In genomic region chr9:46544326-46544725, GRCm38 (mm10) we compare ENCODE assay signal across 17 mouse cellular contexts.
DNase-seq lines count a peak whose midpoint lies in the region; ATAC-seq and TF ChIP-seq lines count a peak whose summit lies in the region.
"Had no signal": no experiment of that assay in that cellular context is flagged by ENCODE, and none has a peak within 500 bp of the region (broad histone marks: within the 10 kb centered on the region; RNA-seq: fewer than 3 reads in every experiment).

No protein-coding gene starts in this region.

- no peak overlapping the region for H3K4me2 ChIP-seq in hindbrain, embryonic 12.5 days (replicated peaks)
- H3K4me2 ChIP-seq: embryonic facial prominence, embryonic 13.5 days; forebrain, embryonic 13.5 days; heart, embryonic 11.5 days; heart, embryonic 15.5 days; hindbrain, embryonic 14.5 days; intestine, embryonic 15.5 days had no signal

- H3K9ac ChIP-seq in hindbrain, embryonic 12.5 days, result no peak overlapping the region
- H3K9ac ChIP-seq: embryonic facial prominence, embryonic 13.5 days; forebrain, embryonic 13.5 days; heart, embryonic 15.5 days; hindbrain, embryonic 14.5 days; intestine, embryonic 15.5 days had no signal

- no peak overlapping the region for H3K4me3 ChIP-seq in cerebellum, adult 2 months (replicated peaks; ENCODE audit: insufficient read depth, low read depth, low read length)
- H3K4me3 ChIP-seq in hindbrain, embryonic 12.5 days, result no peak overlapping the region
- H3K4me3 ChIP-seq: embryonic facial prominence, embryonic 13.5 days; forebrain, embryonic 13.5 days; heart, adult 2 months; heart, embryonic 15.5 days; intestine, embryonic 15.5 days had no signal

- H3K27ac ChIP-seq in cerebellum, adult 2 months (ENCODE audit: insufficient read depth, low read length), result peak overlapping the region; percentile 13; the same call in 1 of the 2 replicates
- H3K27ac ChIP-seq in hindbrain, embryonic 12.5 days, result no peak overlapping the region
- H3K27ac ChIP-seq: embryonic facial prominence, embryonic 13.5 days; forebrain, embryonic 13.5 days; heart, adult 2 months; heart, embryonic 15.5 days; hindbrain, embryonic 14.5 days; intestine, embryonic 15.5 days had no signal

- H3K9me3 ChIP-seq in hindbrain, embryonic 12.5 days (replicated peaks), result no peaks in the 10 kb centered on the region
- H3K9me3 ChIP-seq: embryonic facial prominence, embryonic 13.5 days; forebrain, embryonic 13.5 days; heart, embryonic 15.5 days; intestine, embryonic 15.5 days had no signal

- ATAC-seq in cerebellum, adult (ENCODE audit: insufficient number of reproducible peaks, low FRiP score, low TSS enrichment), result peak; percentile 96
- no peak for ATAC-seq in hindbrain, embryonic 12.5 days (ENCODE audit: low FRiP score)
- ATAC-seq: forebrain, embryonic 13.5 days; intestine, embryonic 15.5 days had no signal

- no peak for DNase-seq in cerebellum, postnatal 4 days (ENCODE audit: low spot score in 2 of 2)
- peak; percentile 74 to 88 for DNase-seq in cerebellum, adult 2 months
- peak; percentile 67 to 81 for DNase-seq in cerebellum, postnatal 10 days
- DNase-seq in thymus, postnatal 10 days (ENCODE audit: low spot score in 2 of 2), result no peak
- no peak for DNase-seq in urinary bladder, postnatal 25 days (ENCODE audit: low spot score)
- DNase-seq: adrenal gland, postnatal 10 days; heart, adult 2 months; heart, postnatal 14 days; kidney, adult 18-20 months had no signal

- no peak for TF ChIP-seq POLR2A in cerebellum, adult 2 months (IDR thresholded peaks at IDR 0.05; ENCODE audit: borderline replicate concordance, insufficient read depth, low read length)

- H3K36me3 ChIP-seq in hindbrain, embryonic 12.5 days, result no peaks in the 10 kb centered on the region
- H3K36me3 ChIP-seq: embryonic facial prominence, embryonic 13.5 days; heart, embryonic 15.5 days; intestine, embryonic 15.5 days had no signal

- no peaks in the 10 kb centered on the region for H3K27me3 ChIP-seq in cerebellum, adult 2 months (ENCODE audit: control insufficient read depth, insufficient read depth, low read length)
- H3K27me3 ChIP-seq in hindbrain, embryonic 12.5 days, result no peaks in the 10 kb centered on the region
- H3K27me3 ChIP-seq: embryonic facial prominence, embryonic 13.5 days; forebrain, embryonic 13.5 days; heart, embryonic 15.5 days; intestine, embryonic 15.5 days had no signal

- no peak for TF ChIP-seq CTCF in cerebellum, adult 2 months (IDR thresholded peaks at IDR 0.05; ENCODE audit: borderline replicate concordance, insufficient read depth, low read depth, low read length)

- WGBS in cerebellum, adult 2 months, result 9% methylated on average over 3 of the region's 3 CpGs
- 81% methylated on average over 3 of the region's 3 CpGs for WGBS in hindbrain, embryonic 12.5 days

- peaks cover 8% of the 10 kb centered on the region; the same call in 1 of the 2 replicates for H3K4me1 ChIP-seq in cerebellum, adult 2 months (ENCODE audit: control insufficient read depth, insufficient read depth, low read length)
- no peaks in the 10 kb centered on the region for H3K4me1 ChIP-seq in hindbrain, embryonic 12.5 days
- H3K4me1 ChIP-seq: embryonic facial prominence, embryonic 13.5 days; heart, embryonic 15.5 days; intestine, embryonic 15.5 days had no signal

Comparison
In these comparisons a context has a peak if more than half of its experiments do, and no peak if none do; other contexts are left out.
1. DNase-seq: peak in cerebellum, adult 2 months (2 of 2) and cerebellum, postnatal 10 days (2 of 2); none in cerebellum, postnatal 4 days (0 of 2), thymus, postnatal 10 days (0 of 2) and urinary bladder, postnatal 25 days (single experiment).